Comparison of ENCODE assay signal across 17 mouse cellular contexts in the genomic region with DNA sequence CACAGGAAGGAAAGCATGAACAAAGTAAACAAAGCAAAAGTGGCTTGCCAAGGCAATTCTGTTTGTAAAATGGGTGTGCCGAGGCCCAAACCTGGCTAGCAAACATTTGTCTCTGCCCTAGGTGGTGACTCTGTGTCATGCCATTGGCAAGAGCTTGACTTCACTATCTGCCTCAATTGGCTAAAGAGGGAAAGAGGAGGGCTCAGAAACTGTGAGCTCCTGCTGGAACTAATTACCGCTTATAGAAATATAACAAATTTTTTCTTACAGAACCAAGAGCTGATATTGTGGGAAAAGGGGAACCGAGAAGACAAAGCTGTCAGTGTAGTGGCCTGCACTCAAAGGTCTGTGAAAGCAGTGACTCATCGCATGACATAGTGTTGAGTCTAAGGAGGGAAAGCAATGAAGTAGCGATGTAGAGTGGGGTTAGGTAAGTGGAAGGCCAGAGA. TPM values are rescaled to one million over a fixed set of nuclear protein-coding genes. Genes with fewer than 3 reads are reported as not detected.
DNase-seq lines count a peak whose midpoint lies in the region; ATAC-seq lines count a peak whose summit lies in the region.
"Had no signal": no experiment of that assay in that cellular context is flagged by ENCODE, and none has a peak within 500 bp of the region (broad histone marks: within the 10 kb centered on the region; RNA-seq: fewer than 3 reads in every experiment).

No protein-coding gene starts in this region.

- DNase-seq in urinary bladder, adult 18-20 months (ENCODE audit: low spot score in 2 of 2), result peak; percentile 21 to 67
- no peak for DNase-seq in urinary bladder, adult 2 months (ENCODE audit: low spot score)
- DNase-seq in adipocyte (ENCODE audit: low spot score), result peak; percentile 60
- no peak for DNase-seq in frontal cortex, postnatal 25 days (ENCODE audit: low spot score in 2 of 2)
- DNase-seq in kidney, postnatal 36 days, result no peak
- DNase-seq in hindbrain, embryonic 11.5 days (ENCODE audit: low spot score), result no peak
- DNase-seq: adrenal gland, adult 8-10 months; cerebellum, adult 11-12 months; kidney, adult 2 months; thymus, postnatal 14 days had no signal

- peak; percentile 62; the same call in 1 of the 2 replicates for ATAC-seq in lung, embryonic 16.5 days (ENCODE audit: low read depth)
- peak; percentile 82; the same call in 1 of the 2 replicates for ATAC-seq in stomach, embryonic 16.5 days (ENCODE audit: insufficient read depth, low FRiP score)
- ATAC-seq in hindbrain, embryonic 11.5 days (ENCODE audit: low FRiP score), result no peak

- H3K4me3 ChIP-seq in lung, embryonic 16.5 days (ENCODE audit: low read length), result no peak overlapping the region
- H3K4me3 ChIP-seq in stomach, embryonic 16.5 days (replicated peaks; ENCODE audit: low read length), result no peak overlapping the region
- H3K4me3 ChIP-seq in hindbrain, embryonic 11.5 days (ENCODE audit: low read depth, low read length), result no peak overlapping the region
- H3K4me3 ChIP-seq: embryonic facial prominence, embryonic 12.5 days had no signal

- WGBS in lung, embryonic 16.5 days, result 41% methylated on average over 5 of the region's 5 CpGs
- 58% methylated on average over 5 of the region's 5 CpGs for WGBS in stomach, embryonic 16.5 days
- whole genome bisulfite sequencing in hindbrain, embryonic 11.5 days, result 92% methylated on average over 5 of the region's 5 CpGs

- H3K27ac ChIP-seq in lung, embryonic 16.5 days (ENCODE audit: low read length), result peak overlapping the region; percentile 59
- H3K27ac ChIP-seq in stomach, embryonic 16.5 days (ENCODE audit: low read length), result peak overlapping the region; percentile 80
- no peak overlapping the region for H3K27ac ChIP-seq in hindbrain, embryonic 11.5 days (ENCODE audit: low read depth, low read length)
- H3K27ac ChIP-seq: embryonic facial prominence, embryonic 12.5 days had no signal

- H3K4me1 ChIP-seq in lung, embryonic 16.5 days (replicated peaks; ENCODE audit: control insufficient read depth, insufficient read depth, low read length), result peaks cover 7% of the 10 kb centered on the region; the same call in 1 of the 2 replicates
- 0 out of 2 replicates have a peak, but pooled peaks cover 2% of the 10 kb centered on the region for H3K4me1 ChIP-seq in stomach, embryonic 16.5 days (ENCODE audit: control insufficient read depth, insufficient read depth, low read length)
- H3K4me1 ChIP-seq in hindbrain, embryonic 11.5 days (replicated peaks; ENCODE audit: control insufficient read depth, insufficient read depth, low read length), result no peaks in the 10 kb centered on the region
- H3K4me1 ChIP-seq: embryonic facial prominence, embryonic 12.5 days had no signal

- H3K9ac ChIP-seq in lung, embryonic 16.5 days (ENCODE audit: low read length), result no peak overlapping the region
- H3K9ac ChIP-seq in stomach, embryonic 16.5 days (ENCODE audit: low read length), result no peak overlapping the region
- H3K9ac ChIP-seq in hindbrain, embryonic 11.5 days (ENCODE audit: low read depth, low read length), result no peak overlapping the region
- H3K9ac ChIP-seq: embryonic facial prominence, embryonic 12.5 days had no signal

- H3K9me3 ChIP-seq in lung, embryonic 16.5 days (ENCODE audit: control insufficient read depth, low read length), result no peaks in the 10 kb centered on the region
- H3K9me3 ChIP-seq in stomach, embryonic 16.5 days (replicated peaks; ENCODE audit: control insufficient read depth, low read length), result no peaks in the 10 kb centered on the region
- no peaks in the 10 kb centered on the region for H3K9me3 ChIP-seq in hindbrain, embryonic 11.5 days (ENCODE audit: control insufficient read depth, low read length)
- H3K9me3 ChIP-seq: embryonic facial prominence, embryonic 12.5 days; G1E had no signal

- H3K36me3 ChIP-seq in lung, embryonic 16.5 days (ENCODE audit: control insufficient read depth, insufficient read depth, low read length), result no peaks in the 10 kb centered on the region
- no peaks in the 10 kb centered on the region for H3K36me3 ChIP-seq in stomach, embryonic 16.5 days (ENCODE audit: control insufficient read depth, insufficient read depth, low read length)
- no peaks in the 10 kb centered on the region for H3K36me3 ChIP-seq in hindbrain, embryonic 11.5 days (ENCODE audit: control insufficient read depth, insufficient read depth, low read length)
- H3K36me3 ChIP-seq: embryonic facial prominence, embryonic 12.5 days; G1E had no signal

- H3K27me3 ChIP-seq in lung, embryonic 16.5 days (ENCODE audit: control insufficient read depth, insufficient read depth, low read depth, low read length), result no peaks in the 10 kb centered on the region
- no peaks in the 10 kb centered on the region for H3K27me3 ChIP-seq in stomach, embryonic 16.5 days (ENCODE audit: control insufficient read depth, insufficient read depth, low read length)
- no peaks in the 10 kb centered on the region for H3K27me3 ChIP-seq in hindbrain, embryonic 11.5 days (ENCODE audit: control insufficient read depth, insufficient read depth, low read length)
- H3K27me3 ChIP-seq: embryonic facial prominence, embryonic 12.5 days had no signal

- H3K4me2 ChIP-seq in lung, embryonic 16.5 days (ENCODE audit: low read depth, low read length), result no peak overlapping the region
- H3K4me2 ChIP-seq in stomach, embryonic 16.5 days (ENCODE audit: low read depth, low read length), result no peak overlapping the region
- no peak overlapping the region for H3K4me2 ChIP-seq in hindbrain, embryonic 11.5 days (replicated peaks; ENCODE audit: low read depth, low read length)
- H3K4me2 ChIP-seq: embryonic facial prominence, embryonic 12.5 days had no signal

RNA-seq across cellular contexts. Expression of a gene that starts 6.5 kb away (rescaled TPM):
- polyA plus RNA-seq in urinary bladder, adult 2 months (2012; rRNA removed), result 0.37 and 0.38 TPM in 2 replicates
- polyA plus RNA-seq in lung, embryonic 16.5 days (2015; fragmentation: Nextera tagmentation; extraction: Ambion mirVana), result 0.21 and 0.97 TPM in 2 replicates
- polyA plus RNA-seq in stomach, embryonic 16.5 days (2015; fragmentation: Nextera tagmentation; extraction: Ambion mirVana), result 140 and 148 TPM in 2 replicates
- not detected in 2 replicates for polyA plus RNA-seq in hindbrain, embryonic 11.5 days (2014; fragmentation: Nextera tagmentation; extraction: Ambion mirVana)
- polyA plus RNA-seq: embryonic facial prominence, embryonic 12.5 days; G1E; heart, embryonic 14.5 days; kidney, adult 2 months; spleen, adult 2 months had no signal

RNA-seq across cellular contexts. Expression of a gene that starts 30.8 kb away (rescaled TPM):
- polyA plus RNA-seq in urinary bladder, adult 2 months (2012; rRNA removed), result not detected in 2 replicates
- polyA plus RNA-seq in lung, embryonic 16.5 days (2015; fragmentation: Nextera tagmentation; extraction: Ambion mirVana), result not detected in 2 replicates
- polyA plus RNA-seq in stomach, embryonic 16.5 days (2015; fragmentation: Nextera tagmentation; extraction: Ambion mirVana), result not detected in 2 replicates
- not detected in 2 replicates for polyA plus RNA-seq in hindbrain, embryonic 11.5 days (2014; fragmentation: Nextera tagmentation; extraction: Ambion mirVana)
- polyA plus RNA-seq: embryonic facial prominence, embryonic 12.5 days; G1E; heart, embryonic 14.5 days; kidney, adult 2 months; liver, embryonic 16.5 days; spleen, adult 2 months had no signal

RNA-seq across cellular contexts. Expression of a gene that starts 35.6 kb away (rescaled TPM):
- polyA plus RNA-seq in urinary bladder, adult 2 months (2012; rRNA removed), result 73.1 and 86.1 TPM in 2 replicates
- polyA plus RNA-seq in lung, embryonic 16.5 days (2015; fragmentation: Nextera tagmentation; extraction: Ambion mirVana), result 113 and 118 TPM in 2 replicates
- polyA plus RNA-seq in stomach, embryonic 16.5 days (2015; fragmentation: Nextera tagmentation; extraction: Ambion mirVana), result 218 and 220 TPM in 2 replicates
- 90.8 and 90.9 TPM in 2 replicates for polyA plus RNA-seq in hindbrain, embryonic 11.5 days (2014; fragmentation: Nextera tagmentation; extraction: Ambion mirVana)

Comparison
In these comparisons a context has a peak if more than half of its experiments do, and no peak if none do; other contexts are left out.
1. DNase-seq: peak in urinary bladder, adult 18-20 months (2 of 2) and adipocyte (single experiment); none in urinary bladder, adult 2 months (single experiment), frontal cortex, postnatal 25 days (0 of 2), kidney, postnatal 36 days (0 of 2) and hindbrain, embryonic 11.5 days (single experiment).
2. RNA of a gene that starts 6.5 kb away (polyA plus RNA-seq): 140 to 148 TPM in stomach, embryonic 16.5 days; 0.37 to 0.38 TPM in urinary bladder, adult 2 months, 0.21 to 0.97 TPM in lung, embryonic 16.5 days and not detected in hindbrain, embryonic 11.5 days; every median in the first group is over 10 times any median in the second.